Mouse (Mus musculus) c-Kit-positive CD71-positive TER-119-positive erythroid progenitor cells, embryonic 14.5 days (primary cell): ENCODE data around the gene E330014E10Rik.
"Not testable (repeated sequence)": the region's sequence is repeated elsewhere in the genome, so short reads cannot be mapped to it uniquely, and the experiment has no call there.

Source experiments
- DNase-seq: peaks from one replicate; pipeline ENCODE4 v3.0.0-alpha.2; 2013; ENCODE audit warnings: low spot score

E330014E10Rik gene

DNA sequence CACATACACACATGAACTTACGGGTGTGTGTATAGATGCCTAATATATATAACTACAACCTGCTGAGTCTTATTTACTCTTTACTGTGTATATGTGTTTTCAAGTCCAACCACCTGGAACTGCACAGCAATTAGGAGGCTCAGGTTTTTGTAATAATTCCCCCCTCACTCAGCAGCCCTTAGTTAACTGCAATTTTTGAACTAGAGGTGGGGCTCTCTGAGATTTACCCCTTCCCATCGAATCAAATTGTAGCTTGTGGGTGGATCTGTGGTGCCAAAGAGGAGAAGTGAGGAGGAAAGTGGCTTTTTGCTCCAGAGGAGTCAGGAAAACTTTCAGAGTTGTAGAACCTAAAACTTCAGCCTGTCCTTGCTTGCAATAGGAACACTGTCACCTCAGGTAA lies at the start of gene E330014E10Rik:
E330014E10Rik (plus strand) TSS at position 301 of the 400 bp plus-strand sequence.
- DNase-seq = not testable (repeated sequence)

DNA sequence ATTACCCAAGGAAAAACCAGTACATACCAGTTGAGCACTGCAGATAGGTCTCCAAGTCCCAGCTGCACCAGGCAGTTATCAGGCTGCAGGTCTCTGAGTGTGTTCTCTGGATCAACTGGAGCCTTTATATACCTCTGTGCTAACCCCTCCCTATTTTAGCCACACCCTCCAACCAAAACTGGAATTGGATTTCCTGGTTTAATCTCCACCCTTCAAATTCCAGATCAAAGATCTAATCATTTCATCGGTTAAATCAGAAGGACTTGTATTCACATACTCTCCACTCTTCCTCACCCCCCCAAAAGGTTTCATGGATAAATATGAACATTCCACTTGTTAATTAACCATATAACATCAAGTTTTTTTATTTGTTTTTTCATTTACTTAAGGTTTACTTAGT lies 39.7 kb upstream of the E330014E10Rik start, which contains the start of gene Gm7978:
Gm7978 (minus strand) TSS at position 101 of the 400 bp plus-strand sequence.
- DNase-seq = not testable (repeated sequence)

DNA sequence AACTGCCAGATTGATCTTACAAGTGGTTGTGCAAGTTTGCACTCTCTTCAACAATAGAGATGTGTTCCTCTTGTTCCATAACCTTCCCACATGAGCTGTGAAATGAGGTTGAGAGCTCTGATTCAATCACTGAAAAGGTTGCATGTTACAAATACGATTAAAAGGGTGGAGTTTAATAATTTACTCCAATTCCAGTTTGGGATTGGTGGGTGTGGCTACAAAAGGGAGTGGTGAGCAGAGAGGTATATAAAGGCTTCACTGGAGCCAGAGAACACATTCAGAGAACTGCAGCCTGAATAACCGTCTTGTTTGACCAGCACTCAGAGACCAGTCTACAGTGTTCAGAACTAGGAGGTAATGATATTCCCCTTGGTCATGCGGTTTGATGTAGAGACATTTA lies 34.1 kb upstream of the E330014E10Rik start, which contains the start of gene Gm7982:
Gm7982 (plus strand) TSS at position 301 of the 400 bp plus-strand sequence.
- DNase-seq = not testable (repeated sequence)

DNA sequence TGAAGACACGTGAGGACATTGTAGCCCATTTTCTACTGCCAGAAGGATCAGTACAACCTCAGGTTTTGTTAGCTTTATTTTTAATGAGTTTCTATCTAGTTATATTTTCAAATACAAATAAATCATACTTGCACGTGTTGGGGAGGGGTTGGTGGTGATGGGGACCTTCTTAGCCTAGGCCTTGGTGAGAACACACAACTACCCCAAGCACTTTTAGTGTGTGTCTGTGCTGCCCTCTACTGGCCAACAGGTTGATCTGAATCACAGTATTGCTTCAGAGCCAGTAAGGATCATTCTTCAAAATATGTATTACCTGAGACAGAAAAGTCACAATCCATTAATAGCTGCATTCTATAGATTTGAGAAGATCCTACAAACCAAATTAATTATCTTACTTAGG lies 35.1 kb downstream of the E330014E10Rik start:
- not testable (repeated sequence) for DNase-seq

DNA sequence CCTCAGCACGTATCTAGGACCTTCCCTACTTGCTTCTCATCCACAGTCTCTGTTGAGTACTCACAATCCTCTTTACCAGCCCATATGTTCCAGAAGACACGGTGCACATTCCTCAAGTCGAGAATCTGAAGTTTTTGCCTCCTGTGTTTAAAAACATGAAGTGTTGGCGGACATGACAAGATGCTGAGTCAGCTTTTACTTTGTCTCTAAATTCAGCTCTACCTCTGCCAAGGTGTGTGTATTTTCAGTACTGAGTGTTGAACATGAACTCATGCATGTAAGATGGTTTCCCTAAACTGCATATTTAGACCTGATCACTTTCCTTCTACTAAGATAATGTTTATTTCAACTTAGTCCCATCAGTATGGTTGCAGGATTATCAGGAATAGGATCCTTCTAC lies 60.8 kb downstream of the E330014E10Rik start:
- no peak for DNase-seq

DNA sequence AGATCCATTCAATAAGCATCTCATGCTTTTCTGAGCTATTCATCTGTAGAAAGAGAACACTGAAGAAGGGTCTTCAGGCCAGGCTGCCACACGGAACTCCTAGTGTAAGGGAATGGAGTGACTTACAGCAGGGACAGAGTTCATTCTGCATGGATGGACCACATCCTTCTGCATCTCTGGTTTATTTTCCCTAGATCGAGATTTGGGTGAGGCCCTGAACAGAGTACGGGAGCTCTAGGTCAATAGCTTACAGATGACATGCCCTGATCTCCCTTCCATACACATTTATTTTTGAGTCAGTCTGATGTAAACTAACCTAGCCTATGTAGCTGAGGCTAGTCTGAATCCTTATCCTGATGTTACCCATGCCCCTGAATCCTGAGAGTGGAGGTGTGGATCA lies 78.2 kb downstream of the E330014E10Rik start:
- no peak for DNase-seq
